Mouse (Mus musculus): ENCODE results near the gene Krt80. TPM values are rescaled to one million over a fixed set of nuclear protein-coding genes. Genes with fewer than 3 reads are reported as not detected.
A peak's percentile ranks its signal among the peaks of the same experiment; 100 is the strongest.

The Krt80 gene
- polyA plus RNA-seq, 1 experiment from 2014 or later, result 8.7 TPM

DNA sequence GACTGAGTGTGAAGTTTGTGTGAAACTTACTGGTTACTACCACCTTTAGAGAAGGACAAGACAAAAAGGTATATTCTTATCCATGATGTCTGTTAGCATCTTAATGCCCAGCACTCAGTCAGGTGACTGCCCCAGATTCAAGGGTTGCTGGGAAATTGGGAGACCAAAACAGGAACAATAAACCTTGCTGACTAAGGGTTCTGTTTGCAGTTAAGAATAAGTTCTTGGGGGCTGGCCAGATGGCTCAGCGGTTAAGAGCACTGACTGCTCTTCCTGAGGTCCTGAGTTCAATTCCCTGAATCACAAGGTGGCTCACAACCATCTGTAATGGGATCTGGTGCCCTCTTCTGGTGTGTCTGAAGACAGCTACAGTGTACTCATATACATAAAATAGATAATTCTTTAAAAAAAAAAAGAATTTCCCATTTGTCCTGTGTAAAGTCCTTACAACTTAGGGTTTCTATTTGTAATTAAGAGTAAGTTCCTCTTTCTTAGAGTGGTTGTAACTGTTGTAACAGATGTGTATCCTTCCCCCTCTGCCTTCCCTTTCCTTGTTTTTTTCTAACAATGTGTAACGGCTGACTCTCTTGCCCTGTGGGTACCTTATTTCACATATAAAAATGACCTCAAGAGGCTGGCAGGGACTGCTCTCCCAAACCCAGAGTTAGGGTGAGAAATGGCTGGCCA lies 52.0 kb downstream of the Krt80 start:
- Histone ChIP-seq H3K9ac (ENCODE audit: low read length) (no peak overlapping the region), H3K9me3 (replicated peaks; ENCODE audit: control insufficient read depth, low read length) (no peaks in the 10 kb centered on the region), H3K4me1 (ENCODE audit: control insufficient read depth, insufficient read depth, low read length) (peaks cover 28% of the 10 kb centered on the region), H3K36me3 (ENCODE audit: control insufficient read depth, insufficient read depth) (no peaks in the 10 kb centered on the region), H3K4me2 (ENCODE audit: low read depth, low read length) (no peak overlapping the region), H3K27me3 (ENCODE audit: control insufficient read depth, insufficient read depth, low read length) (no peaks in the 10 kb centered on the region), H3K4me3 (ENCODE audit: low read length) (no peak overlapping the region), H3K27ac (ENCODE audit: low read length) (0 out of 2 replicates have a peak overlapping the region, but pooled peaks have one; percentile 27)
- 69% methylated on average over 2 of the region's 2 CpGs for WGBS
- no peak for ATAC-seq (replicated peaks; ENCODE audit: extremely low read depth, insufficient read depth, low FRiP score)

DNA sequence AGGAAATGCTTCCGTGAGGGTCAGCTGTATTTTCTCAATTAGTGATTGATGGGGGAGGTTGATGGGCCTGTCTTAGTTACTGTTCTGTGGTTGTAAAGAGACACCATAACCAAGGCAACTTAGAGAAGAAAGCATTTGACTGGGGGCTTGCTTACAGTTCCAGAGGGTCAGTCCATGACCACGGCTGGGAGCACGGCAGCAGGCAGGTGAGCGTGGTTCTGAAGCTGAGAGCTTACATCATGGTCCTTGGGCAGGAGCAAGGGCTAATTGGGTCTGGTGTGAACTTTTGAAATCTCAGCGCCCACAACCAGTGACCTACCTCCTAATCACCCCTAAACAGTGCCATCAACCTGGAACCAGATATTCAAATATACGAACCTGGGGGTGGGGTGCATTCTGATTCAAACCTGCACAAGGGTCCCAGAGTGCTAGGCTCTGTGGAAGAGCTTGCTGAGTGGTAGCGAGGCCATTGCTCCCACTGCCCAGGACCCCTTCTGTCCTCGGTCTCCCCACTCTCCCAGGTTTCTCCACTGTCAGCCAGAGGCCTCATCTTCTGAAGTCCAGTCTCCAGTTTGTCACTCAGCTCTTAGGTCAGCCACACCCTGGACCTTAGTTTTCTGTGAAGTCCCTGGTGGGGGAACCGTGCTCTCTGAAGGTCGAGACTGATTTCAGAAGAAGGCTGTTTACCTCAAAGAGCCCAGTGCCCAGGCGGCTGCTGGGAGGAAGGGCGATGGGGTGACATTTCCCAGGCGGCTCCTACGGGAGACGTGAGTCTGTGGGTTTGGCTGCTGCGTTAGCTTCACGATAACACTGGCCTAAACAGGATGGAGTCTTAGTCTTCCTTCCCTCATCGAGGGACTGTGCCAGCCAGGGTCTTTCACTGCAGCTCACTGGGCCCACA lies 52.8 kb downstream of the Krt80 start:
- Histone ChIP-seq H3K4me1 (ENCODE audit: control insufficient read depth, insufficient read depth, low read length) (peaks cover 28% of the 10 kb centered on the region), H3K27me3 (ENCODE audit: control insufficient read depth, insufficient read depth, low read length) (no peaks in the 10 kb centered on the region), H3K4me2 (ENCODE audit: low read depth, low read length) (peak overlapping the region; percentile 5; the same call in 1 of the 2 replicates), H3K36me3 (ENCODE audit: control insufficient read depth, insufficient read depth) (no peaks in the 10 kb centered on the region), H3K27ac (ENCODE audit: low read length) (peak overlapping the region; percentile 38), H3K9me3 (replicated peaks; ENCODE audit: control insufficient read depth, low read length) (no peaks in the 10 kb centered on the region), H3K9ac (ENCODE audit: low read length) (no peak overlapping the region), H3K4me3 (ENCODE audit: low read length) (no peak overlapping the region)
- WGBS, result 50% methylated on average over 18 of the region's 18 CpGs
- ATAC-seq (replicated peaks; ENCODE audit: extremely low read depth, insufficient read depth, low FRiP score), result no peak

DNA sequence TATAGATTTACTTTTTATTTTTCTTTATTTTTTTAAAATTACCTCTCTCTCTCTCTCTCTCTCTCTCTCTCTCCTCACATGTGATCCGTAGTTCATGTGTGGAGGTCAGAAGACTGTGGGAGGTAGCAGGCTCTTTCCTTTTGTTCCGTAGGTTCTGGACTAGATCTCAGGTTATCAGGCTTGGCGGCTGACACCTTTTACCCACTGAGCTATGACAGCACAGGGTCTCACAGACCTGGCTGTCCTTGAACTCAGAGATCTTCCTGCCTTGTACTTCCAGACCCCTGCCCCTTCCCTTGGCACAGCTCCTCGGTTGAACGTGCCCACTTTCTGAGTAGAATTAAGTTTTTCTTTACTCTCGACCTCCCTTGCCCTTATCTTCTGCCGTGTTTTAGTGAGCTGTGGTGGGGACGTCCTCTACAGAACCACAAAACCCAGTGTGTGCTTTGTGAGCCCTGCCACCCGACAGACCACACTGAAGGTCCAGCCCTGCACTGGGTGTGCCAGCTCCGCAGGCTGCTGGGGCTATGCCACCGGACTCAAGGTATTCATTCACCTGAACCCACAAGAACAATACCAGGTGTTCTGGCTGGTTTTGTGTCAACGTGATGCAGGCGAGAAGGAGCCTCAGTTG lies 53.6 kb downstream of the Krt80 start:
- ATAC-seq (replicated peaks; ENCODE audit: extremely low read depth, insufficient read depth, low FRiP score), result no peak
- H3K9me3 ChIP-seq (replicated peaks; ENCODE audit: control insufficient read depth, low read length), result no peaks in the 10 kb centered on the region
- peaks cover 28% of the 10 kb centered on the region for H3K4me1 ChIP-seq (ENCODE audit: control insufficient read depth, insufficient read depth, low read length)
- H3K27ac ChIP-seq (ENCODE audit: low read length), result 0 out of 2 replicates have a peak overlapping the region, but pooled peaks have one; percentile 11
- H3K4me3 ChIP-seq (ENCODE audit: low read length), result peak overlapping the region; percentile 48
- H3K36me3 ChIP-seq (ENCODE audit: control insufficient read depth, insufficient read depth), result no peaks in the 10 kb centered on the region
- WGBS, result 52% methylated on average over 13 of the region's 13 CpGs
- no peaks in the 10 kb centered on the region for H3K27me3 ChIP-seq (ENCODE audit: control insufficient read depth, insufficient read depth, low read length)
- peak overlapping the region; percentile 74 for H3K4me2 ChIP-seq (ENCODE audit: low read depth, low read length)
- H3K9ac ChIP-seq (ENCODE audit: low read length), result 0 out of 2 replicates have a peak overlapping the region, but pooled peaks have one; percentile 52

DNA sequence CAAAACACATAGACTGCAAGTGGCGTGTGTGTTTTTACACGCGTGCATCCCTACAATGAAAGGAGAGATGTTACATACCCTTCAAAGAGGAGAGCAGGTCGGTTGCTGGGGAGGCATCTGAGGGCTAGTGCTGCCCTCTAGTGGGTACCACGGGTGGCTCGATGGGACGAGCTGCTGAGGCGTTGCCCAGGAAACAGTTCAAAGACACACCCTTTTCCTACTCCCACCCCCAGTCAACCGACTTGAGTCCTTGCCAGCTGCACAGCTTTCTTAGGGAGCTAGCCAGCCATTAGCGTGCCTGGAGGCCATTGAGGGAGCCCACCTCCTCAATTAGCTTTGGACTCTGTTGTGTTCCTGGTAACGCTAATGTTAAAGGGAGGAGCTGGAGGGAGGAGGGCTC lies 54.1 kb downstream of the Krt80 start:
- peak; percentile 72 for ATAC-seq (replicated peaks; ENCODE audit: extremely low read depth, insufficient read depth, low FRiP score)
- WGBS, result 3% methylated on average over 11 of the region's 11 CpGs
- H3K9me3 ChIP-seq (replicated peaks; ENCODE audit: control insufficient read depth, low read length), result no peaks in the 10 kb centered on the region
- H3K36me3 ChIP-seq (ENCODE audit: control insufficient read depth, insufficient read depth), result no peaks in the 10 kb centered on the region
- peaks cover 24% of the 10 kb centered on the region for H3K4me1 ChIP-seq (ENCODE audit: control insufficient read depth, insufficient read depth, low read length)
- no peaks in the 10 kb centered on the region for H3K27me3 ChIP-seq (ENCODE audit: control insufficient read depth, insufficient read depth, low read length)
- peak overlapping the region; percentile 74 for H3K4me2 ChIP-seq (ENCODE audit: low read depth, low read length)
- peak overlapping the region; percentile 52; the same call in 1 of the 2 replicates for H3K9ac ChIP-seq (ENCODE audit: low read length)
- no peak overlapping the region for H3K27ac ChIP-seq (ENCODE audit: low read length)
- peak overlapping the region; percentile 48 for H3K4me3 ChIP-seq (ENCODE audit: low read length)

DNA sequence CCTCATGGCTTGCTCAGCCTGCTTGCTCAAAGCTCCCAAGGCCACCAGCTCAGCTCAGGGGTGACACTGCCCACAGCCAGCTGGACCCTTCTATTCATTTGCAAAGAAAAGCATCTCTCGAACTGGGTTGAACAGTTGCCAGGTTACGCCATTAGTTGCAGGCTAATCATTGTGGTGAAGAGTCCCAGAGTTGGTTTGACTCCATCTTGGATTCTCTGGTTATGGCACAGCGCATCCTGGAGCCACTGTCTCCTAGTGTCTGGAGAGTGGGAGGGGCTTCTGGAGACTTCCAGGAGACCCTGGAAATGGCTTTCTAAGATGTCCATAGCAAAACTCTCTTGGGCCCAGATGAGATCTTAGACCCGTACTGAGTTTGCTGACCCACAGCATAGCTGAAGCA lies 54.6 kb downstream of the Krt80 start:
- Histone ChIP-seq H3K4me2 (ENCODE audit: low read depth, low read length) (no peak overlapping the region), H3K27ac (ENCODE audit: low read length) (no peak overlapping the region), H3K36me3 (ENCODE audit: control insufficient read depth, insufficient read depth) (no peaks in the 10 kb centered on the region), H3K9me3 (replicated peaks; ENCODE audit: control insufficient read depth, low read length) (no peaks in the 10 kb centered on the region), H3K4me3 (ENCODE audit: low read length) (no peak overlapping the region), H3K27me3 (ENCODE audit: control insufficient read depth, insufficient read depth, low read length) (no peaks in the 10 kb centered on the region), H3K9ac (ENCODE audit: low read length) (no peak overlapping the region), H3K4me1 (ENCODE audit: control insufficient read depth, insufficient read depth, low read length) (peaks cover 20% of the 10 kb centered on the region)
- no peak for ATAC-seq (replicated peaks; ENCODE audit: extremely low read depth, insufficient read depth, low FRiP score)
- WGBS, result 80% methylated on average over 4 of the region's 4 CpGs

DNA sequence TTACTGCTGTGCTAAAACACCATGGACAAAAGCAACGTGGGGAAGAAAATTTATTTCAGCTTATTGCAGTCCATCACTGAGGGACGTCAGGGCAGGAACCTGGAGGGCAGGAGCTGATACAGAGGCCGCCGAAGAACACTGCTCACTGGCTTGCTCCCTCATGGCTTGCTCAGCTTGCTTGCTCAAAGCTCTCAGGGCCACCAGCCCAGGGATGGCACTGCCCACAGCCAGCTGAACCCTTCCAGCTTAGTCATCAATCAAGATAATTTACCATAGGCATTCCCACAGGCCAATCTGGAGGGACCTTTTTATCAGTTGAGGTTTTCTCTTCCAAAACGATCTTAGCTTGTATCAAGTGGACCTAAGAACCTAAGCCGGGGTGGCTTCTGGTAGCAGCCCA lies 58.0 kb downstream of the Krt80 start:
- Histone ChIP-seq H3K4me1 (ENCODE audit: control insufficient read depth, insufficient read depth, low read length) (peaks cover 5% of the 10 kb centered on the region), H3K9me3 (replicated peaks; ENCODE audit: control insufficient read depth, low read length) (no peaks in the 10 kb centered on the region), H3K9ac (ENCODE audit: low read length) (no peak overlapping the region), H3K4me3 (ENCODE audit: low read length) (no peak overlapping the region), H3K27ac (ENCODE audit: low read length) (no peak overlapping the region), H3K36me3 (ENCODE audit: control insufficient read depth, insufficient read depth) (no peaks in the 10 kb centered on the region), H3K27me3 (ENCODE audit: control insufficient read depth, insufficient read depth, low read length) (no peaks in the 10 kb centered on the region), H3K4me2 (ENCODE audit: low read depth, low read length) (no peak overlapping the region)
- WGBS, result 70% methylated on average over 6 of the region's 6 CpGs
- no peak for ATAC-seq (replicated peaks; ENCODE audit: extremely low read depth, insufficient read depth, low FRiP score)

DNA sequence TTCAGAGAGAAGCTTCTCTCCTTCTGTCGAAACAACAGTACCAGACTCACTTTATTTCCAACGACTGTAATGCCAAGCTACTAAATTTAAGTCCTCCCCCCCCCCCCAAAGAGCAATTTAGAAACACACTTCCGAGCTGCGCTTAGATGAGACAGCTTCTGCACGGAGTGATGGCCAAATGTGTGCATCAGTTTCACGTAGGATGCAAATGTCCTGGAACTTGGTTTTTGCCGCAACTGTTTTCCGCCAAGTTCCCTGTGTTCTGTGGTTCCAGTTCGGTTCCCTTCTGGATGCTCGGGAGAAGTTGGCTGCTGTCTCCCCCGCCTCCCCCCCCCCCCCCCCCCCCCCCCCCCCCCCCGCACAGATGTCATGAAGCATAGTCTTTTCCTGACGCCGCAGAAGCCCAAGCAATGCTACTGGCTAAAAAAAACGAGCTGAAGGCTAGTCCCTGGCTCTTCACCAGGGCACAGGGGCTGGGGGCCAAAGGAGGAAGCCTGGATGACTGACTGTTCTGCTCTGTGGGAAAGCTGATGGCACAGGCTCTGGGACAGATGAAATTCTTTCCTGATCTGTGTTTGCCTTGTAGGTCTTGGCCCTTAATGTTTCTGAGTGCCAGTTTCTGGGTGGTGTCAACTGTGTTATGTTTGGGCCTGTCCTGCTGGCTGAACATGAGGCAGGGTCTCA lies 58.7 kb downstream of the Krt80 start:
- H3K9ac ChIP-seq (ENCODE audit: low read length), result no peak overlapping the region
- no peaks in the 10 kb centered on the region for H3K9me3 ChIP-seq (replicated peaks; ENCODE audit: control insufficient read depth, low read length)
- no peaks in the 10 kb centered on the region for H3K36me3 ChIP-seq (ENCODE audit: control insufficient read depth, insufficient read depth)
- ATAC-seq (replicated peaks; ENCODE audit: extremely low read depth, insufficient read depth, low FRiP score), result no peak
- H3K4me3 ChIP-seq (ENCODE audit: low read length), result no peak overlapping the region
- H3K4me2 ChIP-seq (ENCODE audit: low read depth, low read length), result no peak overlapping the region
- 60% methylated on average over 11 of the region's 15 CpGs for WGBS
- no peak overlapping the region for H3K27ac ChIP-seq (ENCODE audit: low read length)
- H3K4me1 ChIP-seq (ENCODE audit: control insufficient read depth, insufficient read depth, low read length), result peaks cover 5% of the 10 kb centered on the region
- no peaks in the 10 kb centered on the region for H3K27me3 ChIP-seq (ENCODE audit: control insufficient read depth, insufficient read depth, low read length)

DNA sequence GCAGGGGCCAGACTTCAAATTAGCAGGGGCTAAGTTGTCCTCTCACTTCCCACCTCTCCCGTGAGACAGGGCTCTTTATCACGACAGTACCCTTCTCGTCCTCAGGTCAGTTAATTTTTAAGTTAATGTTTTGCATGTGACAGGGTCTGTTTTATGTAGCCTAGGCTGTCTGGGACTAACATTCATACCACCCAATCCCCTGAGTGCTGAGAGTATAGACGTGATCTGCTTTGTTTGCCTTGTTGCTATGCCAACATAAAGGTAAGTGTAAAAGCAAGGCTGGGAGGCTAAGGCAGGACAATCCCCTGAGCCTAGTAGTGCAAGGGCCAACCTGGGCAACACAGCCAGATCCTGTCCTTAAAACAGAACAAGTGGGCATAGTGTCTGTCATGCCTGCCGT lies 60.5 kb downstream of the Krt80 start:
- Histone ChIP-seq H3K27me3 (ENCODE audit: control insufficient read depth, insufficient read depth, low read length) (no peaks in the 10 kb centered on the region), H3K4me3 (ENCODE audit: low read length) (no peak overlapping the region), H3K27ac (ENCODE audit: low read length) (no peak overlapping the region), H3K36me3 (ENCODE audit: control insufficient read depth, insufficient read depth) (no peaks in the 10 kb centered on the region), H3K4me2 (ENCODE audit: low read depth, low read length) (no peak overlapping the region), H3K9ac (ENCODE audit: low read length) (no peak overlapping the region), H3K4me1 (ENCODE audit: control insufficient read depth, insufficient read depth, low read length) (peaks cover 5% of the 10 kb centered on the region), H3K9me3 (replicated peaks; ENCODE audit: control insufficient read depth, low read length) (no peaks in the 10 kb centered on the region)
- WGBS, result 35% methylated on average over 5 of the region's 5 CpGs
- no peak for ATAC-seq (replicated peaks; ENCODE audit: extremely low read depth, insufficient read depth, low FRiP score)

All from heart, embryonic 16.5 days (tissue).